Mouse (Mus musculus) embryo, embryonic 11.5 days (tissue): ENCODE data around the gene Inf2.

ENCODE experiments used
- DNase-seq: peaks from one replicate; pipeline ENCODE4 v3.0.0-alpha.2; 2012; ENCODE audit warnings: low read depth, low spot score

The Inf2 gene

GRCm38 (mm10) chr12:112588426-112589256, at the start of gene Inf2:
TSS of gene Inf2 (plus strand) at chr12:112588784.
- peak; percentile 63 for DNase-seq

GRCm38 (mm10) chr12:112539466-112539965, 49.1 kb upstream of the Inf2 start:
- DNase-seq: no peak

GRCm38 (mm10) chr12:112540321-112540720, 48.3 kb upstream of the Inf2 start:
- DNase-seq: no peak

- DNase-seq: no peak
Observed at GRCm38 (mm10) chr12:112541483-112542091, 47.0 kb upstream of the Inf2 start.

- DNase-seq: no peak
Observed at GRCm38 (mm10) chr12:112542257-112542919, 46.2 kb upstream of the Inf2 start.

GRCm38 (mm10) chr12:112542920-112543300, 45.7 kb upstream of the Inf2 start:
- DNase-seq: peak; percentile 80

GRCm38 (mm10) chr12:112543941-112544340, 44.6 kb upstream of the Inf2 start:
- no peak for DNase-seq

- no peak for DNase-seq
Observed at GRCm38 (mm10) chr12:112544946-112545701, 43.5 kb upstream of the Inf2 start.

GRCm38 (mm10) chr12:112546110-112546509, 42.5 kb upstream of the Inf2 start:
- DNase-seq: no peak

- DNase-seq: no peak
Observed at GRCm38 (mm10) chr12:112549287-112549686, 39.3 kb upstream of the Inf2 start.

GRCm38 (mm10) chr12:112551861-112552375, 36.7 kb upstream of the Inf2 start:
- peak; percentile 83 for DNase-seq

- DNase-seq: no peak
Observed at GRCm38 (mm10) chr12:112552520-112552919, 36.1 kb upstream of the Inf2 start.

GRCm38 (mm10) chr12:112554900-112555299, 33.7 kb upstream of the Inf2 start:
- DNase-seq: no peak

GRCm38 (mm10) chr12:112556531-112557060, 32.0 kb upstream of the Inf2 start:
- DNase-seq: no peak

- no peak for DNase-seq
Observed at GRCm38 (mm10) chr12:112557219-112557618, 31.4 kb upstream of the Inf2 start.

GRCm38 (mm10) chr12:112559231-112559630, 29.4 kb upstream of the Inf2 start:
- no peak for DNase-seq

- no peak for DNase-seq
Observed at GRCm38 (mm10) chr12:112559671-112560070, 28.9 kb upstream of the Inf2 start.

- DNase-seq: no peak
Observed at GRCm38 (mm10) chr12:112560176-112560797, 28.3 kb upstream of the Inf2 start.

- DNase-seq: no peak
Observed at GRCm38 (mm10) chr12:112561163-112561562, 27.4 kb upstream of the Inf2 start.

GRCm38 (mm10) chr12:112562462-112562861, 26.1 kb upstream of the Inf2 start:
- no peak for DNase-seq

- DNase-seq: no peak
Observed at GRCm38 (mm10) chr12:112563011-112563410, 25.6 kb upstream of the Inf2 start.
